Comparison of ENCODE assay signal across 10 mouse cellular contexts in genomic region chr7:43607743-43608287, GRCm38 (mm10). TPM values are rescaled to one million over a fixed set of nuclear protein-coding genes. Genes with fewer than 3 reads are reported as not detected.
DNase-seq lines count a peak whose midpoint lies in the region; ATAC-seq lines count a peak whose summit lies in the region.
"Had no signal": no experiment of that assay in that cellular context is flagged by ENCODE, and none has a peak within 500 bp of the region (broad histone marks: within the 10 kb centered on the region; RNA-seq: fewer than 3 reads in every experiment).

No protein-coding gene starts in this region.

- WGBS in forebrain, embryonic 10.5 days = 59% methylated on average over 5 of the region's 5 CpGs
- WGBS in forebrain, embryonic 16.5 days = 56% methylated on average over 5 of the region's 5 CpGs
- WGBS in hindbrain, embryonic 12.5 days = 41% methylated on average over 5 of the region's 5 CpGs
- 38% methylated on average over 5 of the region's 5 CpGs for WGBS in midbrain, embryonic 13.5 days

- H3K27ac ChIP-seq in forebrain, embryonic 10.5 days = no peak overlapping the region
- no peak overlapping the region for H3K27ac ChIP-seq in forebrain, embryonic 16.5 days (ENCODE audit: low read length)
- no peak overlapping the region for H3K27ac ChIP-seq in hindbrain, embryonic 12.5 days
- no peak overlapping the region for H3K27ac ChIP-seq in midbrain, embryonic 13.5 days
- H3K27ac ChIP-seq: heart, embryonic 13.5 days had no signal

- no peak for ATAC-seq in forebrain, embryonic 16.5 days
- ATAC-seq in hindbrain, embryonic 12.5 days (ENCODE audit: low FRiP score) = no peak
- peak; percentile 55; the same call in 1 of the 2 replicates for ATAC-seq in midbrain, embryonic 13.5 days

- H3K4me3 ChIP-seq in forebrain, embryonic 10.5 days = peak overlapping the region; percentile 66
- no peak overlapping the region for H3K4me3 ChIP-seq in forebrain, embryonic 16.5 days (replicated peaks; ENCODE audit: low read length)
- peak overlapping the region; percentile 42; the same call in 1 of the 2 replicates for H3K4me3 ChIP-seq in hindbrain, embryonic 12.5 days
- no peak overlapping the region; the same call in 1 of the 2 replicates for H3K4me3 ChIP-seq in midbrain, embryonic 13.5 days (replicated peaks)

- DNase-seq in forebrain, embryonic 10.5 days (ENCODE audit: extremely low spot score, low spot score) = no peak
- DNase-seq in WW6 (ENCODE audit: low read depth, low spot score) = peak; percentile 59
- DNase-seq in Muller cell, postnatal 12 days (ENCODE audit: inconsistent ontology term) = no peak
- no peak for DNase-seq in embryo, embryonic 11 days
- DNase-seq in c-Kit-positive CD71-positive TER-119-positive erythroid progenitor cells, embryonic 14.5 days (ENCODE audit: low spot score) = no peak
- DNase-seq: cerebellum, adult 8-10 months had no signal

- H3K9ac ChIP-seq in forebrain, embryonic 16.5 days (replicated peaks; ENCODE audit: low read depth, low read length) = no peak overlapping the region
- no peak overlapping the region for H3K9ac ChIP-seq in hindbrain, embryonic 12.5 days
- H3K9ac ChIP-seq in midbrain, embryonic 13.5 days (replicated peaks) = no peak overlapping the region

- no peaks in the 10 kb centered on the region for H3K9me3 ChIP-seq in forebrain, embryonic 10.5 days
- no peaks in the 10 kb centered on the region for H3K9me3 ChIP-seq in forebrain, embryonic 16.5 days (ENCODE audit: control insufficient read depth, low read length)
- H3K9me3 ChIP-seq in hindbrain, embryonic 12.5 days (replicated peaks) = no peaks in the 10 kb centered on the region
- H3K9me3 ChIP-seq in midbrain, embryonic 13.5 days = no peaks in the 10 kb centered on the region
- H3K9me3 ChIP-seq: heart, embryonic 13.5 days had no signal

- peaks cover 20% of the 10 kb centered on the region for H3K4me1 ChIP-seq in forebrain, embryonic 10.5 days
- H3K4me1 ChIP-seq in forebrain, embryonic 16.5 days (replicated peaks; ENCODE audit: control insufficient read depth, insufficient read depth, low read length) = peaks cover 6% of the 10 kb centered on the region
- H3K4me1 ChIP-seq in hindbrain, embryonic 12.5 days = 0 out of 2 replicates have a peak, but pooled peaks cover 5% of the 10 kb centered on the region
- peaks cover 11% of the 10 kb centered on the region for H3K4me1 ChIP-seq in midbrain, embryonic 13.5 days (replicated peaks)

- H3K4me2 ChIP-seq in forebrain, embryonic 16.5 days (ENCODE audit: low read length) = no peak overlapping the region
- peak overlapping the region; percentile 87; the same call in 1 of the 2 replicates for H3K4me2 ChIP-seq in hindbrain, embryonic 12.5 days (replicated peaks)
- peak overlapping the region; percentile 80 for H3K4me2 ChIP-seq in midbrain, embryonic 13.5 days (replicated peaks)

- no peaks in the 10 kb centered on the region for H3K27me3 ChIP-seq in forebrain, embryonic 10.5 days (ENCODE audit: poor library complexity, severe bottlenecking)
- H3K27me3 ChIP-seq in forebrain, embryonic 16.5 days (replicated peaks; ENCODE audit: control insufficient read depth, insufficient read depth, low read length) = no peaks in the 10 kb centered on the region
- peaks cover 6% of the 10 kb centered on the region; the same call in 1 of the 2 replicates for H3K27me3 ChIP-seq in hindbrain, embryonic 12.5 days
- 0 out of 2 replicates have a peak, but pooled peaks cover 4% of the 10 kb centered on the region for H3K27me3 ChIP-seq in midbrain, embryonic 13.5 days

- no peaks in the 10 kb centered on the region for H3K36me3 ChIP-seq in forebrain, embryonic 10.5 days (replicated peaks)
- no peaks in the 10 kb centered on the region for H3K36me3 ChIP-seq in forebrain, embryonic 16.5 days (ENCODE audit: control insufficient read depth, insufficient read depth)
- H3K36me3 ChIP-seq in hindbrain, embryonic 12.5 days = no peaks in the 10 kb centered on the region
- H3K36me3 ChIP-seq in midbrain, embryonic 13.5 days = no peaks in the 10 kb centered on the region
- H3K36me3 ChIP-seq: heart, embryonic 13.5 days had no signal

RNA-seq across cellular contexts. Expression of gene Zfp819, which starts 0.8 kb away (rescaled TPM):
- polyA plus RNA-seq in forebrain, embryonic 10.5 days (2016; fragmentation: Nextera tagmentation; extraction: Ambion mirVana) = 1.5 and 2.3 TPM in 2 replicates
- polyA plus RNA-seq in forebrain, embryonic 16.5 days (2015; fragmentation: Nextera tagmentation; extraction: Ambion mirVana) = 0.23 and 0.26 TPM in 2 replicates
- 0.34 and 0.37 TPM in 2 replicates for polyA plus RNA-seq in hindbrain, embryonic 12.5 days (2016; fragmentation: Nextera tagmentation; extraction: Ambion mirVana)
- polyA plus RNA-seq in midbrain, embryonic 13.5 days (2015; fragmentation: Nextera tagmentation; extraction: Ambion mirVana) = 0.46 TPM in 1 of 2 replicates, not detected in the other
- polyA plus RNA-seq: heart, embryonic 13.5 days had no signal

RNA-seq across cellular contexts. Expression of gene Ceacam18, which starts 26.7 kb away (rescaled TPM):
- polyA plus RNA-seq in forebrain, embryonic 10.5 days (2016; fragmentation: Nextera tagmentation; extraction: Ambion mirVana) = not detected in 2 replicates
- not detected in 2 replicates for polyA plus RNA-seq in forebrain, embryonic 16.5 days (2015; fragmentation: Nextera tagmentation; extraction: Ambion mirVana)
- polyA plus RNA-seq in hindbrain, embryonic 12.5 days (2016; fragmentation: Nextera tagmentation; extraction: Ambion mirVana) = not detected in 2 replicates
- not detected in 2 replicates for polyA plus RNA-seq in midbrain, embryonic 13.5 days (2015; fragmentation: Nextera tagmentation; extraction: Ambion mirVana)
- polyA plus RNA-seq: heart, embryonic 13.5 days had no signal

RNA-seq across cellular contexts. Expression of gene Zfp719, which starts 28.4 kb away (rescaled TPM):
- 14.6 and 15.3 TPM in 2 replicates for polyA plus RNA-seq in forebrain, embryonic 10.5 days (2016; fragmentation: Nextera tagmentation; extraction: Ambion mirVana)
- polyA plus RNA-seq in forebrain, embryonic 16.5 days (2015; fragmentation: Nextera tagmentation; extraction: Ambion mirVana) = 18.5 and 20.9 TPM in 2 replicates
- polyA plus RNA-seq in hindbrain, embryonic 12.5 days (2016; fragmentation: Nextera tagmentation; extraction: Ambion mirVana) = 17.2 and 17.6 TPM in 2 replicates
- 16.4 and 17.7 TPM in 2 replicates for polyA plus RNA-seq in midbrain, embryonic 13.5 days (2015; fragmentation: Nextera tagmentation; extraction: Ambion mirVana)

RNA-seq across cellular contexts. Expression of gene Zfp658, which starts 45.8 kb away (rescaled TPM):
- polyA plus RNA-seq in forebrain, embryonic 10.5 days (2016; fragmentation: Nextera tagmentation; extraction: Ambion mirVana) = 4.8 and 5.1 TPM in 2 replicates
- 12.5 TPM in 2 replicates for polyA plus RNA-seq in forebrain, embryonic 16.5 days (2015; fragmentation: Nextera tagmentation; extraction: Ambion mirVana)
- 8.4 and 9.6 TPM in 2 replicates for polyA plus RNA-seq in hindbrain, embryonic 12.5 days (2016; fragmentation: Nextera tagmentation; extraction: Ambion mirVana)
- polyA plus RNA-seq in midbrain, embryonic 13.5 days (2015; fragmentation: Nextera tagmentation; extraction: Ambion mirVana) = 10.3 and 11.1 TPM in 2 replicates

RNA-seq across cellular contexts. Expression of gene Siglece, which starts 52.1 kb away (rescaled TPM):
- polyA plus RNA-seq in forebrain, embryonic 10.5 days (2016; fragmentation: Nextera tagmentation; extraction: Ambion mirVana) = 0.21 and 0.22 TPM in 2 replicates
- polyA plus RNA-seq in forebrain, embryonic 16.5 days (2015; fragmentation: Nextera tagmentation; extraction: Ambion mirVana) = 0.12 and 0.29 TPM in 2 replicates
- 0.18 and 0.44 TPM in 2 replicates for polyA plus RNA-seq in hindbrain, embryonic 12.5 days (2016; fragmentation: Nextera tagmentation; extraction: Ambion mirVana)
- polyA plus RNA-seq in midbrain, embryonic 13.5 days (2015; fragmentation: Nextera tagmentation; extraction: Ambion mirVana) = 0.24 and 0.28 TPM in 2 replicates

Comparison
In these comparisons a context has a peak if more than half of its experiments do, and no peak if none do; other contexts are left out.
1. H3K4me3 ChIP-seq: peak in forebrain, embryonic 10.5 days (single experiment) and hindbrain, embryonic 12.5 days (single experiment); none in forebrain, embryonic 16.5 days (single experiment) and midbrain, embryonic 13.5 days (single experiment).